Mouse (Mus musculus) G1E (cell line): ENCODE measurements around the gene Capn9.

ENCODE experiments used
- CTCF ChIP-seq: IDR thresholded peaks from 2 replicates; pipeline ENCODE4 v1.5.1; 2012; ENCODE audit warnings: low read depth, low read length, inconsistent platforms, mixed read lengths
- GATA1 ChIP-seq: IDR thresholded peaks from 2 replicates; pipeline ENCODE4 v1.6.1; 2012; ENCODE audit warnings: borderline replicate concordance, low read length, inconsistent platforms, mixed read lengths
- POLR2AphosphoS5 ChIP-seq: IDR thresholded peaks from 2 replicates; pipeline ENCODE4 v1.6.1; 2012; ENCODE audit warnings: low read depth, low read length, inconsistent platforms; ENCODE audit not compliant: insufficient replicate concordance
- TAL1 ChIP-seq: conservative IDR thresholded peaks from 2 replicates; pipeline ENCODE4 v1.6.1; 2012; ENCODE audit warnings: low read depth, low read length, inconsistent platforms, mixed read lengths

GRCm38 (mm10) chr8:124634411-124635246 is 58.7 kb downstream of the Capn9 start:
- no peak for TF ChIP-seq POLR2AphosphoS5
- TF ChIP-seq CTCF: no peak
- no peak for TF ChIP-seq GATA1
- TF ChIP-seq TAL1: no peak
